Mouse (Mus musculus): ENCODE measurements at regions not wholly inside any gene's neighbourhood (a gene's known extent, or its start where the extent isn't known, plus 50 kb on each side); places are given as distances from the start of the nearest gene placed in this dataset.

GRCm38 (mm10) chr13:98555693-98556092, 63.9 kb upstream of the Gm10320 start:
- H3K27me3 ChIP-seq (ENCODE audit: insufficient read depth, low read length), result peaks cover 3% of the 10 kb centered on the region; the same call in 1 of the 2 replicates
- no peak overlapping the region for H3K4me3 ChIP-seq (replicated peaks; ENCODE audit: low read length)
- no peaks in the 10 kb centered on the region for H3K9me3 ChIP-seq (ENCODE audit: low read length)
- H3K36me3 ChIP-seq (ENCODE audit: insufficient read depth, low read length), result no peaks in the 10 kb centered on the region
- H3K4me1 ChIP-seq (replicated peaks; ENCODE audit: low read depth, low read length), result peaks cover 5% of the 10 kb centered on the region; the same call in 1 of the 2 replicates
- no peak for TF ChIP-seq POU5F1 (IDR thresholded peaks at IDR 0.05; ENCODE audit: borderline replicate concordance, low read length)
- no peak for TF ChIP-seq NANOG (IDR thresholded peaks at IDR 0.05; ENCODE audit: borderline replicate concordance, low read length)
- TF ChIP-seq CTCF (conservative IDR thresholded peaks at IDR 0.05; ENCODE audit: low read length), result no peak

GRCm38 (mm10) chr13:98551471-98552020, 59.7 kb upstream of the Gm10320 start:
- no peaks in the 10 kb centered on the region for H3K9me3 ChIP-seq (ENCODE audit: low read length)

GRCm38 (mm10) chr13:98547223-98547622, 55.4 kb upstream of the Gm10320 start:
- peaks cover 6% of the 10 kb centered on the region; the same call in 1 of the 2 replicates for H3K27me3 ChIP-seq (ENCODE audit: insufficient read depth, low read length)
- no peak overlapping the region for H3K4me3 ChIP-seq (replicated peaks; ENCODE audit: low read length)
- H3K9me3 ChIP-seq (ENCODE audit: low read length), result no peaks in the 10 kb centered on the region
- TF ChIP-seq CTCF (conservative IDR thresholded peaks at IDR 0.05; ENCODE audit: low read length) (no peak), POU5F1 (IDR thresholded peaks at IDR 0.05; ENCODE audit: borderline replicate concordance, low read length) (no peak), NANOG (IDR thresholded peaks at IDR 0.05; ENCODE audit: borderline replicate concordance, low read length) (no peak)
- H3K36me3 ChIP-seq (ENCODE audit: insufficient read depth, low read length), result no peaks in the 10 kb centered on the region
- H3K4me1 ChIP-seq (replicated peaks; ENCODE audit: low read depth, low read length), result peaks cover 11% of the 10 kb centered on the region

More at GRCm38 (mm10) chr13:98551471-98552020, 59.7 kb upstream of the Gm10320 start:
- H3K27me3 ChIP-seq (ENCODE audit: insufficient read depth, low read length), result peaks cover 3% of the 10 kb centered on the region; the same call in 1 of the 2 replicates
- H3K4me1 ChIP-seq (replicated peaks; ENCODE audit: low read depth, low read length), result peaks cover 3% of the 10 kb centered on the region; the same call in 1 of the 2 replicates
- TF ChIP-seq POU5F1 (IDR thresholded peaks at IDR 0.05; ENCODE audit: borderline replicate concordance, low read length) (no peak), NANOG (IDR thresholded peaks at IDR 0.05; ENCODE audit: borderline replicate concordance, low read length) (no peak), CTCF (conservative IDR thresholded peaks at IDR 0.05; ENCODE audit: low read length) (no peak)
- no peaks in the 10 kb centered on the region for H3K36me3 ChIP-seq (ENCODE audit: insufficient read depth, low read length)
- no peak overlapping the region for H3K4me3 ChIP-seq (replicated peaks; ENCODE audit: low read length)

- Histone ChIP-seq H3K4me3 (replicated peaks; ENCODE audit: low read length) (no peak overlapping the region), H3K9me3 (ENCODE audit: low read length) (no peaks in the 10 kb centered on the region), H3K27me3 (ENCODE audit: insufficient read depth, low read length) (peaks cover 4% of the 10 kb centered on the region; the same call in 1 of the 2 replicates), H3K4me1 (replicated peaks; ENCODE audit: low read depth, low read length) (peaks cover 11% of the 10 kb centered on the region), H3K36me3 (ENCODE audit: insufficient read depth, low read length) (no peaks in the 10 kb centered on the region)
- no peak for TF ChIP-seq NANOG (IDR thresholded peaks at IDR 0.05; ENCODE audit: borderline replicate concordance, low read length)
- TF ChIP-seq POU5F1 (IDR thresholded peaks at IDR 0.05; ENCODE audit: borderline replicate concordance, low read length), result no peak
- TF ChIP-seq CTCF (conservative IDR thresholded peaks at IDR 0.05; ENCODE audit: low read length), result no peak
Observed at GRCm38 (mm10) chr13:98546116-98546515, 54.3 kb upstream of the Gm10320 start.

- Histone ChIP-seq H3K4me3 (replicated peaks; ENCODE audit: low read length) (no peak overlapping the region), H3K9me3 (ENCODE audit: low read length) (no peaks in the 10 kb centered on the region)
- no peak for TF ChIP-seq NANOG (IDR thresholded peaks at IDR 0.05; ENCODE audit: borderline replicate concordance, low read length)
- TF ChIP-seq CTCF (conservative IDR thresholded peaks at IDR 0.05; ENCODE audit: low read length), result no peak
- TF ChIP-seq POU5F1 (IDR thresholded peaks at IDR 0.05; ENCODE audit: borderline replicate concordance, low read length), result no peak
Observed at GRCm38 (mm10) chr13:98545398-98545797, 53.6 kb upstream of the Gm10320 start.

GRCm38 (mm10) chr13:98544051-98544450, 52.2 kb upstream of the Gm10320 start:
- no peaks in the 10 kb centered on the region for H3K36me3 ChIP-seq (ENCODE audit: insufficient read depth, low read length)
- H3K27me3 ChIP-seq (ENCODE audit: insufficient read depth, low read length), result peaks cover 4% of the 10 kb centered on the region; the same call in 1 of the 2 replicates
- H3K4me1 ChIP-seq (replicated peaks; ENCODE audit: low read depth, low read length), result peaks cover 11% of the 10 kb centered on the region
- H3K4me3 ChIP-seq (replicated peaks; ENCODE audit: low read length), result no peak overlapping the region
- TF ChIP-seq POU5F1 (IDR thresholded peaks at IDR 0.05; ENCODE audit: borderline replicate concordance, low read length) (no peak), NANOG (IDR thresholded peaks at IDR 0.05; ENCODE audit: borderline replicate concordance, low read length) (no peak), CTCF (conservative IDR thresholded peaks at IDR 0.05; ENCODE audit: low read length) (no peak)
- H3K9me3 ChIP-seq (ENCODE audit: low read length), result no peaks in the 10 kb centered on the region

More at GRCm38 (mm10) chr13:98545398-98545797, 53.6 kb upstream of the Gm10320 start:
- Histone ChIP-seq H3K27me3 (ENCODE audit: insufficient read depth, low read length) (peaks cover 4% of the 10 kb centered on the region; the same call in 1 of the 2 replicates), H3K4me1 (replicated peaks; ENCODE audit: low read depth, low read length) (peaks cover 11% of the 10 kb centered on the region), H3K36me3 (ENCODE audit: insufficient read depth, low read length) (no peaks in the 10 kb centered on the region)
